Mouse (Mus musculus) frontal cortex, postnatal 25 days (tissue): Measurements from ENCODE around the gene Fgf10.
A peak's percentile ranks its signal among the peaks of the same experiment; 100 is the strongest.

ENCODE experiments used
- DNase-seq, 2 experiments: peaks; one replicate each; pipeline ENCODE4 v3.0.0; 2022; ENCODE audit warnings: low spot score in 2 of 2

Gene Fgf10

DNA sequence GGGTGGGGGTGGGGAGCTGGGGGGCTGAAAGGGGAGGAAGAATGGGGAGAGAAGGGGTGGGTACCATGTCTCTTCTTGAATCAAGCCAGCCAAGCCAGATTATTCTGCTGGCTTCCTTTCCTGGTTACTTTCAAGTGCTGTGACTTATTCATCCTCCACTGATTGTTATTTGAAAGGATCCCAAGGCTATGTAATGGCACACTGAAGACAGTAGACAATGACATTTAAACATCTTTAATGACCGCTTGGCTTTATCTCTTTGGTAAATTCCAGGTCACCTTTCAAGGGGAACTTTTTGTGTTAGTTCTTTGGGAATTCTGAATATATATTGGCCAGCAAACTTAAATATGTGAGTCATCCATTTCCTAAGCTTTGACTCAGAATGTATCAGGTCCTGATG is 47.1 kb downstream of the Fgf10 start:
- DNase-seq: no peak

DNA sequence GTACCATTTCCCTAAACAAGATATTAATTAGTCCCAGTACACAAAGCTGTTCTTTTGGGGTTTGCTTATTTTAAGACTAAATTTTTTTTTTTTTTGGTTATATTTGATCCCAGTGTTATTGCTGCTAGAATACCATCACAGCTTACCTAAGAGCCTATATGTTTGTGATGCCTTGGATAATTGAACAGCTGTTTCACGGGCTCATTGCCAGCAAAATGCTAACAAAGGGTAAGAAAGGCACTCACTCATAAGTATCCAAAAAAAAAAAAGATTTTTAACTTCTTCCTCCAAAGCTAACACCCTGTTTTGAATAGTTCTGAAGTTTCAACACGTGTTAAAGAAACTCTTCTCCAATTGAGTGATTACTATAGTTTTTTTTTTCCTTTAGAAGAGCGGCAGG is 48.8 kb downstream of the Fgf10 start:
- DNase-seq: no peak

DNA sequence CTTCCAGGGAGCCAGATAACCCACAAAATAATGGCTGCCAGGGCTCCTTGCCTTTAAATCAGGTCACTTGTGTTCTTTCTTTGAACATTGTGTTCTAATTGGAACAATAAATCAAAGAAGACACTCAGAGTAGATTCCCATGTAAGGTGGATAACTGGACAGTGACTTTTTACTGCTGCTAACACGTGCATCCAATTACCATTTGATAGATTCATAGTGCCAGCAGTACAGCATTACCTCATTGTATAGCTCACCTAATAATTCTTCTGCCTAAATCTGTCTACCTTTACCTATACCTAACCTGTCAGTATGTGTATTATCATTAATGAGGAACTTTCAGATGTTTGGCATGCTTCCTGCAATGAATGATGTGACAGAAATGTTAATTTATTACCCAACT is 52.1 kb downstream of the Fgf10 start:
- no peak for DNase-seq

DNA sequence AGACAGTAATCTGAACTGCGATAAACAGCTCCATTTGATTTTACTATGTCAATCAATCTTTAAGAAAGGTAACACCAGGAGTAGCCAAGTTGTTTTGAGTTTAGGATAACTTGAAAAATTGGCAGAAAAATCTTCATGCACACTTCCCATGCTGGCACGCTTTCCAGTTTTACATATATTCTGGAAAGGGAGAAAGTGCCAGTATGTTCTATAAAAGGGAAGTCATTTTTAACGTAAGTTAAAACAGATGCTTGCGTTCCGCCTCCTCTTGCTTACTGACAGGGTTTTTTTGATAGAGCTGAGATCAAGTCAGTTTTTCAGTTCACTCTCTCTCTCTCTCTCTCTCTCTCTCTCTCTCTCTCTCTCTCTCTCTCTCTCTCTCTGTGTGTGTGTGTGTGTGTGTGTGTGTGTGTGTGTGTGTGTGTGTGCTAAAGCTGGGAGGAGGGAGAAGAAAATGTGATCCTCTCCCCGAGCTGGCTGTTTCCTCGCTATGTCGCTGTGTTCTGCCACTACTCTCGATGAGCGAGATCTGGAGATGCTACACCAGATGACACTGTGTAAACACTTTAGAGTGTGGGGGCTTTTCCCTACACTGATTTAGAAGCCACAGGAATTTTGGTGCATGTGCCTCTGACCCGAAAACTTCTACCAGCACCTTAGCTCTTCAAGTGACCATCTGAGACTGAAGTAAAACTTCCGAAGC is 62.4 kb downstream of the Fgf10 start:
- DNase-seq: no peak

DNA sequence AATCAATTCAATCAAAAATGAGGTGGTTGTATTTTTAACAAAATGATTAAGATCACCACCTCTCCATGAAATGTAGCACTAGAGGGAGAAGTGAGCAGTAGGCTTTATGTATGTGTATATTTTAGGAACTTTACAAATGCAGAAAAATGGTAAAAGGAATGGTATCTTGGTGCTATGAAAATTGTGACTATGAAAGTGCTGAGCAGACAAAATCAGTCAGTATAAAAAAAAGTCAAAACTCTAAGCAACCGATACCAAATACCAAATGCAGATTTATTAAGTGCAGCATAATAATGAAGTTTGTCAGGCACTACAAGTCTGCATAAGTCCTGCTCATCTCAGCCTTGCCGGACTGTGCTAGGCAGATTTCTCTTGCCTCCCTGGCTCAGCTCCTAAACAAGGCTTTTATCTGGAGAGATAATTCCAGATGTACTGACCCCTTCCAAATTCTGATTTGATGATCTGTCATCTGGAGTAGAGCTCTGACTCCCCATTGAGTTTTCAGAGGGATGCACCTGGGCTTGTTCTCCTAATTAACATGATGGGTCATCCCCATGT is 70.3 kb downstream of the Fgf10 start:
- DNase-seq: no peak

DNA sequence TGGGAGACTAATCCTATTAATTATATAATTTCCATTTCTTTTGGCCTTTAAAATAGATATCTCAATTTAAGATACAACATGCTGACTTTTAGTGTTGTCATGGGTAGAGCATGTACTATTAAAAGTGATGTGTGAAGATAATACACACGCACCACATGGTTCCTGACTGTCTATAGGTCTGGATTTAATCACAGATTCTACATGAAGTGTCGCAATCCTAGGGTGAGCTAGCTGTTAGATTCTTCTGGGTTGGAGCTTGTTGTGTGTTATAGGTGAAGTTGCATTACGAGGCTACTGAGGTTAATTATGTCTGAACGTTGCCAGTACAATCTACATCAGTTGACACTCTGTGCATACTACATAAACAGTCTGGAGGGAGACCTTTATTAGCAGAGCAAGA is 73.2 kb downstream of the Fgf10 start:
- no peak for DNase-seq

DNA sequence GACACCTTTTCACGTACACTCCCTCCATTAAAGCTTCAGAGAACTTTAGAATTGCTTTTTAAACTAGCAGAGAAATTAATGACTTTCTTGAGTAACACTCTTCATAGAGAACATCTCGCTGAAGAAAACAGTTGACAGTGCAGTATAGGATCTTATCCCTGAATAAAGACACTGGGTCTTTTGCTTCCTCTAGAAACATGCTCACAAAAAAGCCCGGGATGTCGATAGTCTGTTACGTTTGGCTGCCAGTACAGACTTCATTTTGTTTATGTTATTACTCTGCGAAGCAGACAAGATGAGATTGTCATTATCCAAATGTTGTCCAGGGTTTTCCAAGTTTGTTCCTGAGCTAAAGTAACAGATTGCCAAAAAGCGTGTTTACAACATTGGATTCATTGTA is 75.2 kb downstream of the Fgf10 start:
- DNase-seq: no peak

DNA sequence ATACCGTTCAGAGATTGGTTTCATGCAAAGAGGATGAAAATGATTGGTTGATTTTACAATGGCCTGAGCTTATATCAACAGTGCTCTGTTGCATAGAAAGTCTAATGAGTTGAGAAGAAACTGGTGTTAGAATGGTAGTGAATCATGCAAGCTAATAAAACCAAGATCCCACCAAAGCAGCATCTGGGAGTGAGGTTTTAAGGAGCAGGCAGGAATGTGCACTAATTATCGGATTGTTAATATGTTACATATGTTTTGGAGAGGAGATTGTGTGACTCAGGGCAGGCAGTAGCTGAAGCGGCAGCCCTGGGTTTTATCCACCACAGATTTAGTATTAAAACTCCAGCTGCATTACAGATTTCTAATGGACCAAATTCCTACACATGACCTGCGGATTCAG is 76.8 kb downstream of the Fgf10 start:
- DNase-seq: no peak

DNA sequence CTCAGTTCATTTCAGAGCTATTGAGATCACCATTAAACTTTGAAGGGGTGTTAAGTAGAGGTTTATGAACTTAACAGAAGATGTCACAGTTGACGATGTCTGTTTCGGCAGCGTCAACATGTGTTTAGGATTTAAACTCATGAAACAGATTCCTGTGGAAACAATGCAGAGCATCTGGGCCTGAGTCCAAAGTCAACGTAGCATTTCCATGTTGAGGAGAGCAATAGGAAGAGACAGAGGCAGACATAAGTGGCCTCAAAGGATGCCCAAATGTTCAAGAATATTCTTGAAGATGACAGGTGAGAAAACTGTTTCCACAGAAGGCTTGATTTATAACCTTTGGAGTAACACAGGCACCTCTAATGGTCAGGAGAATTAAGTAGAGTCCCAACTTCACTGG is 84.4 kb downstream of the Fgf10 start:
- DNase-seq: no peak

DNA sequence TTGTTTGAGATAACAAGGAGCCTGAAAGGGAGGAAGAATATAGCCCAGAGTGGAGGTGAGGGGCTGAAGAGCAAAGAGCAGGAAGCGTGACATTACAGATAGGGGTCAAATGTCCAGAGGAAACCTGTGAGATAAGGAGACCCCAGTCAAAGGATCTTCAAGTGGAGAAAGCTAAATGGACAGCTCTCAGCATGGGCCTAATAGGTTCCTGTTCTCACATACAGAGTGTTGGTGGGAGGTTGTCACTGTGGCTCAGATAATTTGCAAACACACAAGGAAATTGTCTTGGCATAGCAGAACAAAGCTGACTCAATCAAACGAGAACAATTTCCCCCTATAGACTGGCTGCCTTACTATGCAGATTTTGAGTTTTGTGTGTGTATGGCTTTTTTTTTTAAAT is 89.4 kb downstream of the Fgf10 start:
- no peak for DNase-seq

DNA sequence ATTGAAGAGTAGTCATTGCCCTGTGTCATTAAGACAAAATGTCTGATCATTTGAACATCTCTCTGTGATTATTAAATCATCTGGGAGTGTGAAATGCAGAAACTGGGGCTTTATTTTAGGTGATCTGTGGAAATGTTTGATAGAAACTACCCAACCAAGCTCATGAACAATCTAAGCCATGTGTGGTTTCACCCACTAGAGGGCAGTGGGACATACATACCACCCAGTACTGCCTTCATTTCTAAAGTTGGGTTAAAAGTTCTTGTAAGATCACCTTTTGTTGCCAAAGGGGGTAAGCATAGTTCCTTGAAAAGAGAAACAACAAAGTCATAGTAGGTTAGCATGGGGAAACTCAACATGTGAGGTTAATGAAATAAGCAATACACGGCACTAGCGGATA is 93.4 kb downstream of the Fgf10 start:
- DNase-seq: no peak

DNA sequence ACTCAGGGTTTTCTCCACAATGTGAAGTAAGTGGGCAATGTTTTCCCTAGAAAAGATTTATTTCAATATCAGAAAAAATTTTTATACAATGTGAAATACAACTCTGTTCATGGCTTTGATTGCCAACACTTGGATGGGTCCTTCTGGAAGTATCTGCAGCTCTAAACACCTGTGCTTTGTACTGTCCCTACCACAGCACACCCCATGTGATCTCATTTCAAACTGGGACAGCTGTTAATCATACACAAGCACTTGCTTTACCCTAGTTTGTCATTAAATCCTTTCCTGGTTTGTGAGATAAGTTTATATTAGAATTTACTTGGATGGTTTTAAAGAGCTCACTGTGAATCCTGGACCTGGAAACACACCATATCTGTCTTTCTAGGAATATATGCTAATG is 102.6 kb downstream of the Fgf10 start:
- DNase-seq: no peak

DNA sequence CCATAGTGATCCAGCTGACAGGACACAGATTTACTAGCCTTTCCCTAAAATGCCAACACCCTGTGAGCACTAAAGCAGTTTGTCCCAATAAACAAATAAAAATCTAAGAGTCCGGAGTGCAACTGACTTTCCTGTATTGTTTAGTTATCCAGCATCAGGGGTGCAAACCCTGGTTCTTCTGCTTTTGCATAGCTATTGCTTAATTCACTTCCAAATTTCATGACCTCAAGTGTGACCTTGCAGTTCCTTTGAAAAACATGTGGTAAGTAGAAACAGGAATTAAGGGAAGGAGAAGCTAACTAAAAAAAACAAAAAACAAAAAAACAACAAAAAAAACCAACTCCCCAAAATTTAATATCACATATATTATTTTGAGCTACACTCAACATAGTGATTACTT is 105.6 kb downstream of the Fgf10 start:
- no peak for DNase-seq

DNA sequence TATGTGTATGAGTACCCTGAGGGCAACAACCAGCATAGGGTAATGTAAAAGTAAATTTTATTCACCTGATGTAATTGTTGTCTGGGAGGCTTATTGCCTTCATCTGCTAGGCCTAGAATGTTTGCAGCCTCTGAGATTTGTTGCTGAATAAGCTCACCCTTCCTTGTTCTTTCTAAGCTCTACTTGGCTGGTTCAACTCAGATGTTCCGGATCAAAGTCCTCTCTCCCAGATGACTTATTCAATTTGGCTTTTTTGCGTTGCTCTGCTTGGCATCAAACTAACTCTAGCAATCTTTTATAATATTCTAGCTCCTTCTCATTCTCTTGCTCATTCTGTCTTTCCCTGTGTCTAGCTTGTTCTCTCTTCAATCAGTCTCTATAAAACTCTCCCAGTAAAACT is 109.6 kb downstream of the Fgf10 start:
- no peak for DNase-seq

DNA sequence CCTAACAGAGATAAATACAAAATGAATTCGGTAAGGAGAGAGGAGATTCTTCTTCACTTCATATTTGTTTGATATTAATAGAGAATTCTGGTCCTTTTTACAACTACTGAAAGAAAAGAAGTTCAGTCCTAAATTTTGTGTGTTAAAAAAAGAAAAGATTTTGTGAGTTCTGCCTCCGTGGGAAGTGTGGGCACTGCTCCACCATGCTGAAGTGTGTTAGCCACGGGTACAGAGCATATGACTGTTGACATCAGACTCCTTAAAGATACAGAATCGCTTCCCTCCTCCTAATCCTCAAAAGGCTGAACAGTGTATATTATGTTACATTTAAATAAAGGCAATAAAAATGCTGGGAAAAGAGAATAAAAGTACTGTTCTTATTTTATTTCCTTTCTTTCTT is 122.2 kb downstream of the Fgf10 start:
- peak; percentile 4 to 8 for DNase-seq

DNA sequence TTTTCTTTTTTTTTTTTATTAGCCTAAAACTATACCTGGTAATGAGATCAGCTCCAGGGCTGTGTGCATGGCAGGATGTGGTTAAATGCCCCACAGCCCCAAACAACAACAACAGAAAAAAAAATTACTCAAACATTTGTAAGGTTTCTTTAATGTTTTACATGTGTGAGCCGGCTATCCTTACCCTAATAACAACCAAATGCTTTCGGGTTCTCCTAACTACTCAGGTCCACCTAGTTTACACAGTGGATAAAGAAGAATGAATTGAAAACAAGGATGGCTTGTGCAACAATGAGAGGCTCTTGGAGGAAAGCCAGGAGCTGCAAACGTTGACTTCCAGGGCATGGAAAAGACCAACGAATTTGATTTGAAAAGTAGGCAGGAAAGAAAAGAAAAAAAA is 122.6 kb downstream of the Fgf10 start:
- DNase-seq: no peak

DNA sequence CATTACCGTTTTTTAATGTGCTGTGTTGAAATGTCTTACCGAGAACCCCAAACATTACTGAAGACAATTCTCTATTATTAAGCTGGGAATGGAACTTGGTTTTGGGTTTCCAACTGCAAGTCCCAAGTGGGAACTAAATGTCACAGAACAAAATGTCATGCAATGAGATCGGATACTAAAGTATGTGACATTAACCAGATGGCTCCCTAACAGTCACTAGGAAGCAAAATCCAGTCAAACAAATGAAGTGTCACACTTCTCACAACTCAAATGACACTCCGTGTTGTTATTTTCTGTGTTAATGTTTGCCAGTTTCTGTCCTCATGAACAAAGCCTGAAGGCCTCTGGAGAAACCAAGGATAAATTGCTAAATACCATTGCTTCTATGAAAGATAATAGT is 130.6 kb downstream of the Fgf10 start:
- DNase-seq: no peak

DNA sequence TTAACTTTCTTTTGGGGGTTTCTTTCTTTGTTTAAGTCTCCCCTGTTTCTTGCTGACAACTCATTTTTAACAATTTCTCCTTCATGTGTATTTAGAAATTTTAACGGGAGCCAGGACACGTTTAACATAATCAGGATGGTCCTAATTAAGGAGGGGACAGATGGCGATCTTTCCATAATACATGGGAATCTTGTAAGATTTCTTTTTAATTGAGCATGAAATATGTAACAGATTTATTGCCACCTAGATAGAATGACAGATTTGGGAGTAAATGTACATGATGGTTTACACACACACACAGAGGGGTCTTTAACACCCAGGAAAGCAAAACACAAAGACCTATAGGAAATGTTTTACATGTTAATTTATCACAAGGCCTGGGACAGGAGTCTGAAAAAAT is 137.1 kb downstream of the Fgf10 start:
- DNase-seq: no peak

DNA sequence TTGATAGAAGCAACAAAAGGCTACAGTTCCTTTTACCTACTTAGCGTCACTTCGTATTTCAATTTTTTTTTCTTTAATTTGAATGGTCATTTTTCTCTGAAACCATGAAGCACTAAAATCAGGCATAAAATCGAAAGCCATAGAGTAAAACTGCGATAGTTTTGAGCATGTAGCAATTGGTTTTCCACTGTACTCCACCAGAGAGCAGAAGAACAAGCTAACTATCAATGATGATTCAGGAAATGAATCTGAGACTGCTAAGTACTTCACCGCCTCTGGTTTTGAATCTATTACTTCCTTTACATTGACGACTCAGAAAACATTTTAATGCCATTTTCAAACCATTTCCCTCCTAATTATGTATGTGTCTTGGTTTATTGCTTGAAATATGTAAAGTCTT is 150.2 kb downstream of the Fgf10 start:
- no peak for DNase-seq

DNA sequence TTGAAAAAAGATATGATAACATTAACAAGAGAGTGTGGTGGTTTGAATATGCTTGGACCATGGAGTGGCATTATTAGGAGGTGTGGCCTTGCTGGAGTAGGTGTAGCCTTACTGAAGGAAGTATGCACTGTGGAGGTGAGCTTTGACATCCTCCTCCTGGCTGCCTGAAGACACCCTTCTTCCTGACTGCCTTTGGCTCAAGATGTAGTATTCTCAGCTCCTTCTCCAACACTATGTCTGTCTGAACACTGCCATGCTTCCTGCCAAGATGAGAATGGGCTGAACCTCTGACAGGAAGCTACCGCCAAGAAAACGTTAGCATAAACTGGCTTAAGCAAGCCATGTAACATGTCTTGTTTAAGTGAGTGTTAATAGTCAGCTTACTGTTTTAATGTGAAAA is 153.5 kb downstream of the Fgf10 start:
- no peak for DNase-seq

DNA sequence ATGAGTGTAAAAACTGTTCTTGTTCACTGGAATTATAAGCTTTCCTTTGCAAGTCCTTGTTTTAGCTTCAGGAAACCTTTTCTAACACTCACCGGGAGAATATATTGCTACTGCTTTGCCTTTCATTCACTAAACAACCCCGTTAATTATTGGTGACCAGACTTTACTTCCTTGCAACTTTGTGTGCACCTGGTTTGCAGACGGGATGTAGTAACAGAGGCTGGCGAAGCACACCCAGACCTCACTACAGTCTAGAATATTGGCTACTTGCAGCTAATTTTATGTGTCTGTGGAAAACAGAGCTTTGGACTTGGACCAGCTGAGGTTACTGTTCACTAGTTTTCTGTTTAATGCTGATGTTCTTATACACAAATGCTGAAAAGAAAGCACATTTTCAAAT is 155.5 kb downstream of the Fgf10 start:
- DNase-seq: no peak

DNA sequence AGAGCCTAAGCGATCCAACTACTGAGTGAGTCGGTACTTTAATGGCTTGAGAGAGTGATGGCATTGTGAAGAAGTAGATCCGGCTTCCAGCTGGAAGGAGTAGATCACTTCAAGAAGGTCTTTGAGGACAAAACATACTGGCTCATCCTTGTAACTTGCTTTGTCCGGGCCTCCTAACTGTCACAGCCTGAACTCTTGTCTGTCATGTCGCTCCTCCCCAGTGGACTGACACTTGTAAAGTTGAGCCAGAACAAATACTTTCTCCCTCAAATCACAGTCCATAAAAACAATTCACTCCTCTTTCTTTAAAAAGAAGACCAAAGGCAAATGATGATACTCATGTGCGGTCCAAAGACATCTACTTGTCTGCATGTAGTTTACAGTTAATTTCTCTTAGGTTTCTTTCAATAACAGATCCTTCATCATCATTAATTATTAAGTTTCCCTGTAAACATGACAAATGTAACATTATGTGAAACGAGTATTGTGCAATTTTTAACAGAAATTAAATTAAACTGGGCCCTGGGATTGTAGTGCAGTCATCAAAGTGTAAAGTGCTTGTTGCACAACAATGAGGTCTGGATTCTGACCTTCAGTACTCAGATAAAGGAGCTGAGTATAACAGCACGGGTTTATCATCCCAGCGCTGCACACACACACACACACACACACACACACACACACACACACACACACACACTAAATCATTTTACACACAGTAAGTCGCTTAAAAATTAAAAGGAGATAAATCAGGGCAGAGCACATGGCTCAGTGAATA is 159.2 kb downstream of the Fgf10 start:
- DNase-seq: no peak

DNA sequence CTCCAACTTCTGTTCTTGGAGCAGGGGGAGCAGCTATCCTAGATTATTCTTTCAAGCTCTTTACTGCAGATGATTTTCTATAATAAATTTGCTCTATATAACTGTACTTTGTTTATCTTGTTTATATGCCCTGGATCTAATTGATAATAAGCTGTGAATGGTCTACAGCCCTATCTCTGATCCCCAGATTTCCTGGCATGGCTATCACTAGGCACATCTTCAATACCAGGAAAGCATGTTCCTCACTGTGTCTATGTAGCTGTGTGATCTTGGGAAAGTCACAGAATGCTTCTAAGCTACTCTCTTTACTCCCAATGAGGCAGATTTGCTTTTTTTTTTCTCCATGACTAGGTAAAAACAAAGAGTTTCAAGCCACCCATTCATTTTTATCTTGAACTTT is 164.4 kb downstream of the Fgf10 start:
- DNase-seq: no peak
